Mouse (Mus musculus) 3T3-L1 (cell line): ENCODE measurements around the gene F7.
"Not testable (repeated sequence)": the region's sequence is repeated elsewhere in the genome, so short reads cannot be mapped to it uniquely, and the experiment has no call there.

Experiments used
- DNase-seq: peaks from one replicate; pipeline ENCODE4 v3.0.0-alpha.2; 2015; ENCODE audit warnings: low read depth, low spot score

F7 gene

GRCm38 (mm10) chr8:13028482-13028881 lies 2.6 kb downstream of the F7 start:
- no peak for DNase-seq

GRCm38 (mm10) chr8:13036346-13036812 lies 10.5 kb downstream of the F7 start:
- no peak for DNase-seq

GRCm38 (mm10) chr8:13037015-13037414 lies 11.2 kb downstream of the F7 start, which contains the start of gene F10:
Gene F10, plus strand, starts transcription at chr8:13037308.
- no peak for DNase-seq

- DNase-seq = no peak
Measured at GRCm38 (mm10) chr8:13037569-13037968, 11.7 kb downstream of the F7 start.

- DNase-seq = no peak
Measured at GRCm38 (mm10) chr8:13039054-13039453, 13.2 kb downstream of the F7 start.

GRCm38 (mm10) chr8:13041459-13041858 lies 15.6 kb downstream of the F7 start:
- no peak for DNase-seq

GRCm38 (mm10) chr8:13047652-13048051 lies 21.8 kb downstream of the F7 start:
- DNase-seq = no peak

- no peak for DNase-seq
Measured at GRCm38 (mm10) chr8:13050550-13050949, 24.7 kb downstream of the F7 start.

GRCm38 (mm10) chr8:13057351-13057750 lies 31.5 kb downstream of the F7 start:
- DNase-seq = no peak

- no peak for DNase-seq
Measured at GRCm38 (mm10) chr8:13060441-13061150, 34.8 kb downstream of the F7 start, which contains the start of gene Proz. Gene Proz, plus strand, starts transcription at chr8:13060914.

GRCm38 (mm10) chr8:13063112-13063511 lies 37.3 kb downstream of the F7 start:
- DNase-seq = no peak

GRCm38 (mm10) chr8:13073255-13073654 lies 47.4 kb downstream of the F7 start:
- no peak for DNase-seq

GRCm38 (mm10) chr8:13075044-13075443 lies 49.2 kb downstream of the F7 start:
- no peak for DNase-seq

- not testable (repeated sequence) for DNase-seq
Measured at GRCm38 (mm10) chr8:13075579-13075978, 49.7 kb downstream of the F7 start.

- DNase-seq = no peak
Measured at GRCm38 (mm10) chr8:13077542-13077941, 51.7 kb downstream of the F7 start.
